Mouse (Mus musculus) heart, postnatal 0 days (tissue): ENCODE data around the gene Selenof. TPM values are rescaled to one million over a fixed set of nuclear protein-coding genes. Genes with fewer than 3 reads are reported as not detected.

Experiments
- ATAC-seq: fragments of 200-750 bp; cut with Nextera tagmentation; 2 replicates; pipeline ENCODE4 v1.8.0; 2017; ENCODE audit warnings: low read depth, moderate number of reproducible peaks, moderate library complexity; ENCODE audit not compliant: insufficient read depth
- DNase-seq: peaks from one replicate; pipeline ENCODE4 v3.0.0-alpha.2; 2016; ENCODE audit warnings: low spot score
- H3K27ac ChIP-seq: fragments of 300-500 bp; sonication (generic); 2 replicates; pipeline ENCODE4 v1.5.1; 2014; ENCODE audit warnings: low read depth, mild to moderate bottlenecking
- H3K27me3 ChIP-seq: fragments of 300-500 bp; sonication (generic); 2 replicates; pipeline ENCODE4 v1.6.1; 2014; ENCODE audit warnings: low read length, mixed read lengths; ENCODE audit not compliant: control insufficient read depth, insufficient read depth
- H3K36me3 ChIP-seq: fragments of 300-500 bp; sonication (generic); replicated peaks from 2 replicates; pipeline ENCODE4 v1.6.1; 2014; ENCODE audit warnings: low read length, mixed read lengths; ENCODE audit not compliant: control insufficient read depth, insufficient read depth
- H3K4me1 ChIP-seq: fragments of 300-500 bp; sonication (generic); 2 replicates; pipeline ENCODE4 v1.6.1; 2014; ENCODE audit warnings: antibody characterized with exemption; ENCODE audit not compliant: control insufficient read depth, insufficient read depth
- H3K4me2 ChIP-seq: fragments of 300-500 bp; sonication (generic); 2 replicates; pipeline ENCODE4 v1.6.1; 2014; ENCODE audit warnings: low read depth, mild to moderate bottlenecking, low read length, moderate library complexity
- H3K4me3 ChIP-seq: fragments of 300-500 bp; sonication (generic); 2 replicates; pipeline ENCODE4 v1.5.1; 2014; ENCODE audit warnings: low read depth, low read length
- H3K9ac ChIP-seq: fragments of 300-500 bp; sonication (generic); replicated peaks from 2 replicates; pipeline ENCODE4 v1.6.1; 2014; ENCODE audit warnings: low read depth, low read length, mixed read lengths
- H3K9me3 ChIP-seq: fragments of 300-500 bp; sonication (generic); replicated peaks from 2 replicates; pipeline ENCODE4 v1.6.1; 2016; ENCODE audit warnings: low read length; ENCODE audit not compliant: control insufficient read depth
- CTCF ChIP-seq: IDR thresholded peaks from 2 replicates; pipeline ENCODE4 v1.5.1; 2016; ENCODE audit warnings: antibody characterized with exemption, control low read depth, low read depth
- EP300 ChIP-seq: IDR thresholded peaks from 2 replicates; pipeline ENCODE4 v1.6.1; 2016; ENCODE audit warnings: antibody characterized with exemption, low read depth
- WGBS: fragments of 180-500 bp; shearing (Covaris S2); extraction: QIAGEN DNeasy Blood & Tissue Kit; methylation state at CpG from one replicate; pipeline ENCODE4 v1.1.7; 2014; 5-methylcytosine and 5-hydroxymethylcytosine counted together
- polyA plus RNA-seq: library from polyadenylated mRNA; unstranded; fragments of >200 nt; fragmentation: Nextera tagmentation; extraction: Ambion mirVana; gene quantifications from 2 replicates; pipeline ENCODE4 v1.2.1, GENCODE M21; 2015
- total RNA-seq: library from RNA; depleted of rRNA; stranded (reverse); fragments of >200 nt; gene quantifications from 2 replicates; pipeline ENCODE4 v1.2.3, GENCODE M21; 2014; ENCODE audit warnings: low replicate concordance

Gene Selenof
- total and polyA plus RNA-seq, 2 experiments from 2014 or later, result 245 to 416 TPM

GRCm38 (mm10) chr3:144581842-144582241 lies 11.7 kb downstream of the Selenof start:
- Histone ChIP-seq H3K4me1 (peaks cover 40% of the 10 kb centered on the region), H3K4me2 (0 out of 2 replicates have a peak overlapping the region, but pooled peaks have one; percentile 4), H3K9me3 (no peaks in the 10 kb centered on the region), H3K36me3 (peaks cover 14% of the 10 kb centered on the region), H3K4me3 (no peak overlapping the region), H3K27ac (peak overlapping the region; percentile 5; the same call in 1 of the 2 replicates), H3K27me3 (no peaks in the 10 kb centered on the region), H3K9ac (no peak overlapping the region)
- DNase-seq, result no peak
- TF ChIP-seq EP300, result no peak
- TF ChIP-seq CTCF, result no peak
- no peak for ATAC-seq
- WGBS, result 38% methylated on average over 3 of the region's 3 CpGs

- 55% methylated on average over 4 of the region's 4 CpGs for WGBS
Measured at GRCm38 (mm10) chr3:144582306-144582705, 12.2 kb downstream of the Selenof start.

GRCm38 (mm10) chr3:144583789-144584188 lies 13.7 kb downstream of the Selenof start:
- Histone ChIP-seq H3K4me2 (no peak overlapping the region), H3K27ac (no peak overlapping the region), H3K9me3 (no peaks in the 10 kb centered on the region), H3K27me3 (no peaks in the 10 kb centered on the region), H3K9ac (no peak overlapping the region), H3K4me3 (no peak overlapping the region), H3K4me1 (peaks cover 40% of the 10 kb centered on the region), H3K36me3 (peaks cover 2% of the 10 kb centered on the region)
- DNase-seq (no peak), ATAC-seq (no peak)
- WGBS, result 66% methylated on average over 5 of the region's 5 CpGs
- no peak for TF ChIP-seq EP300
- TF ChIP-seq CTCF, result no peak

More at GRCm38 (mm10) chr3:144582306-144582705, 12.2 kb downstream of the Selenof start:
- Histone ChIP-seq H3K9ac (no peak overlapping the region), H3K27me3 (no peaks in the 10 kb centered on the region), H3K9me3 (no peaks in the 10 kb centered on the region), H3K36me3 (peaks cover 14% of the 10 kb centered on the region), H3K4me1 (peaks cover 40% of the 10 kb centered on the region), H3K27ac (no peak overlapping the region; the same call in 1 of the 2 replicates), H3K4me2 (no peak overlapping the region), H3K4me3 (no peak overlapping the region)
- TF ChIP-seq EP300 (no peak), CTCF (no peak)
- DNase-seq (no peak), ATAC-seq (no peak)

- ATAC-seq (0 out of 2 replicates have a peak, but pooled peaks have one; percentile 34), DNase-seq (peak; percentile 46)
- no peaks in the 10 kb centered on the region for H3K36me3 ChIP-seq
- no peaks in the 10 kb centered on the region for H3K27me3 ChIP-seq
- peak overlapping the region; percentile 28 for H3K4me2 ChIP-seq
- TF ChIP-seq EP300 (no peak), CTCF (no peak)
- WGBS, result 33% methylated on average over 6 of the region's 6 CpGs
- no peak overlapping the region for H3K9ac ChIP-seq
- H3K4me3 ChIP-seq, result no peak overlapping the region
- H3K27ac ChIP-seq, result peak overlapping the region; percentile 67
- peaks cover 35% of the 10 kb centered on the region for H3K4me1 ChIP-seq
- H3K9me3 ChIP-seq, result no peaks in the 10 kb centered on the region
Measured at GRCm38 (mm10) chr3:144584789-144585553, 14.9 kb downstream of the Selenof start.

GRCm38 (mm10) chr3:144586731-144587130 lies 16.6 kb downstream of the Selenof start:
- DNase-seq (no peak), ATAC-seq (no peak)
- no peak overlapping the region for H3K4me3 ChIP-seq
- no peak overlapping the region for H3K4me2 ChIP-seq
- no peaks in the 10 kb centered on the region for H3K9me3 ChIP-seq
- H3K27me3 ChIP-seq, result no peaks in the 10 kb centered on the region
- WGBS, result 73% methylated on average over 7 of the region's 7 CpGs
- no peak overlapping the region for H3K9ac ChIP-seq
- TF ChIP-seq CTCF, result no peak
- TF ChIP-seq EP300, result no peak
- peaks cover 9% of the 10 kb centered on the region; the same call in 1 of the 2 replicates for H3K36me3 ChIP-seq
- peak overlapping the region; percentile 21 for H3K27ac ChIP-seq
- H3K4me1 ChIP-seq, result peaks cover 29% of the 10 kb centered on the region
